Mouse (Mus musculus): ENCODE results near the gene Chm. TPM values are rescaled to one million over a fixed set of nuclear protein-coding genes. Genes with fewer than 3 reads are reported as not detected.
"Not testable (repeated sequence)": the region's sequence is repeated elsewhere in the genome, so short reads cannot be mapped to it uniquely, and the experiment has no call there.

Gene Chm
- 9.1 and 9.8 TPM in 2 replicates for polyA plus RNA-seq (2015; fragmentation: Nextera tagmentation; extraction: Ambion mirVana)

- Histone ChIP-seq H3K9me3 (replicated peaks; ENCODE audit: control insufficient read depth, low read length) (no peaks in the 10 kb centered on the region), H3K4me2 (ENCODE audit: low read depth, low read length) (peak within 1 kb of the TSS; percentile 58), H3K27me3 (ENCODE audit: control insufficient read depth, insufficient read depth, low read length) (no peaks in the 10 kb centered on the region), H3K9ac (ENCODE audit: low read length) (peak within 1 kb of the TSS; percentile 55), H3K4me1 (ENCODE audit: control insufficient read depth, insufficient read depth, low read length) (no peaks in the 10 kb centered on the region), H3K36me3 (ENCODE audit: control insufficient read depth, insufficient read depth) (no peaks in the 10 kb centered on the region), H3K4me3 (ENCODE audit: low read length) (peak within 1 kb of the TSS; percentile 57), H3K27ac (ENCODE audit: low read length) (peak within 1 kb of the TSS; percentile 33)
- ATAC-seq (replicated peaks; ENCODE audit: extremely low read depth, insufficient read depth, low FRiP score) = peak; percentile 95
- WGBS = 6% methylated on average over 21 of the region's 21 CpGs
Observed at GRCm38 (mm10) chrX:113185230-113185985, at the start of gene Chm. Gene Chm (minus strand): TSS chrX:113185517.

GRCm38 (mm10) chrX:113193901-113194300 lies 8.6 kb upstream of the Chm start:
- 39% methylated on average over 2 of the region's 2 CpGs for WGBS
- ATAC-seq (replicated peaks; ENCODE audit: extremely low read depth, insufficient read depth, low FRiP score) = no peak
- Histone ChIP-seq H3K4me2 (ENCODE audit: low read depth, low read length) (no peak overlapping the region), H3K4me1 (ENCODE audit: control insufficient read depth, insufficient read depth, low read length) (no peaks in the 10 kb centered on the region), H3K36me3 (ENCODE audit: control insufficient read depth, insufficient read depth) (no peaks in the 10 kb centered on the region), H3K27ac (ENCODE audit: low read length) (no peak overlapping the region), H3K9ac (ENCODE audit: low read length) (no peak overlapping the region), H3K27me3 (ENCODE audit: control insufficient read depth, insufficient read depth, low read length) (no peaks in the 10 kb centered on the region), H3K9me3 (replicated peaks; ENCODE audit: control insufficient read depth, low read length) (no peaks in the 10 kb centered on the region), H3K4me3 (ENCODE audit: low read length) (no peak overlapping the region)

- peak overlapping the region; percentile 33 for H3K27ac ChIP-seq (ENCODE audit: low read length)
- H3K9ac ChIP-seq (ENCODE audit: low read length) = peak overlapping the region; percentile 55
- H3K9me3 ChIP-seq (replicated peaks; ENCODE audit: control insufficient read depth, low read length) = no peaks in the 10 kb centered on the region
- H3K36me3 ChIP-seq (ENCODE audit: control insufficient read depth, insufficient read depth) = no peaks in the 10 kb centered on the region
- 9% methylated on average over 17 of the region's 17 CpGs for WGBS
- peak overlapping the region; percentile 57 for H3K4me3 ChIP-seq (ENCODE audit: low read length)
- H3K4me2 ChIP-seq (ENCODE audit: low read depth, low read length) = peak overlapping the region; percentile 58
- no peaks in the 10 kb centered on the region for H3K27me3 ChIP-seq (ENCODE audit: control insufficient read depth, insufficient read depth, low read length)
- H3K4me1 ChIP-seq (ENCODE audit: control insufficient read depth, insufficient read depth, low read length) = no peaks in the 10 kb centered on the region
- 0 out of 2 replicates have a peak, but pooled peaks have one; percentile 8 for ATAC-seq (replicated peaks; ENCODE audit: extremely low read depth, insufficient read depth, low FRiP score)
Observed at GRCm38 (mm10) chrX:113184569-113185229, 618 bp downstream of the Chm start.

GRCm38 (mm10) chrX:113180856-113181255 lies 4.5 kb downstream of the Chm start:
- H3K36me3 ChIP-seq (ENCODE audit: control insufficient read depth, insufficient read depth); H3K4me1 ChIP-seq (ENCODE audit: control insufficient read depth, insufficient read depth, low read length); H3K27me3 ChIP-seq (ENCODE audit: control insufficient read depth, insufficient read depth, low read length); H3K9ac ChIP-seq (ENCODE audit: low read length); H3K4me3 ChIP-seq (ENCODE audit: low read length); ATAC-seq (replicated peaks; ENCODE audit: extremely low read depth, insufficient read depth, low FRiP score); H3K27ac ChIP-seq (ENCODE audit: low read length); H3K4me2 ChIP-seq (ENCODE audit: low read depth, low read length); H3K9me3 ChIP-seq (replicated peaks; ENCODE audit: control insufficient read depth, low read length): not testable (repeated sequence)
- WGBS = 91% methylated on average over 4 of the region's 4 CpGs

GRCm38 (mm10) chrX:113172766-113173165 lies 12.6 kb downstream of the Chm start:
- H3K27me3 ChIP-seq (ENCODE audit: control insufficient read depth, insufficient read depth, low read length) = no peaks in the 10 kb centered on the region
- H3K36me3 ChIP-seq (ENCODE audit: control insufficient read depth, insufficient read depth) = no peaks in the 10 kb centered on the region
- 47% methylated on average over 2 of the region's 2 CpGs for WGBS
- H3K9me3 ChIP-seq (replicated peaks; ENCODE audit: control insufficient read depth, low read length) = no peaks in the 10 kb centered on the region
- H3K4me2 ChIP-seq (ENCODE audit: low read depth, low read length) = no peak overlapping the region
- no peak overlapping the region for H3K9ac ChIP-seq (ENCODE audit: low read length)
- H3K4me3 ChIP-seq (ENCODE audit: low read length) = no peak overlapping the region
- no peaks in the 10 kb centered on the region for H3K4me1 ChIP-seq (ENCODE audit: control insufficient read depth, insufficient read depth, low read length)
- no peak overlapping the region for H3K27ac ChIP-seq (ENCODE audit: low read length)
- no peak for ATAC-seq (replicated peaks; ENCODE audit: extremely low read depth, insufficient read depth, low FRiP score)

GRCm38 (mm10) chrX:113172271-113172670 lies 13.0 kb downstream of the Chm start:
- WGBS = 44% methylated on average over 1 of the region's 1 CpGs
- H3K9me3 ChIP-seq (replicated peaks; ENCODE audit: control insufficient read depth, low read length) = no peaks in the 10 kb centered on the region
- H3K4me3 ChIP-seq (ENCODE audit: low read length) = no peak overlapping the region
- no peaks in the 10 kb centered on the region for H3K4me1 ChIP-seq (ENCODE audit: control insufficient read depth, insufficient read depth, low read length)
- no peak overlapping the region for H3K4me2 ChIP-seq (ENCODE audit: low read depth, low read length)
- ATAC-seq (replicated peaks; ENCODE audit: extremely low read depth, insufficient read depth, low FRiP score) = no peak
- no peak overlapping the region for H3K27ac ChIP-seq (ENCODE audit: low read length)
- H3K27me3 ChIP-seq (ENCODE audit: control insufficient read depth, insufficient read depth, low read length) = no peaks in the 10 kb centered on the region
- no peak overlapping the region for H3K9ac ChIP-seq (ENCODE audit: low read length)
- H3K36me3 ChIP-seq (ENCODE audit: control insufficient read depth, insufficient read depth) = no peaks in the 10 kb centered on the region

- 50% methylated on average over 3 of the region's 3 CpGs for WGBS
- Histone ChIP-seq H3K4me1 (ENCODE audit: control insufficient read depth, insufficient read depth, low read length) (no peaks in the 10 kb centered on the region), H3K27me3 (ENCODE audit: control insufficient read depth, insufficient read depth, low read length) (no peaks in the 10 kb centered on the region), H3K9me3 (replicated peaks; ENCODE audit: control insufficient read depth, low read length) (no peaks in the 10 kb centered on the region), H3K9ac (ENCODE audit: low read length) (no peak overlapping the region), H3K4me2 (ENCODE audit: low read depth, low read length) (no peak overlapping the region), H3K27ac (ENCODE audit: low read length) (no peak overlapping the region), H3K4me3 (ENCODE audit: low read length) (no peak overlapping the region), H3K36me3 (ENCODE audit: control insufficient read depth, insufficient read depth) (no peaks in the 10 kb centered on the region)
- no peak for ATAC-seq (replicated peaks; ENCODE audit: extremely low read depth, insufficient read depth, low FRiP score)
Observed at GRCm38 (mm10) chrX:113160268-113160860, 25.0 kb downstream of the Chm start.

- no peak overlapping the region for H3K9ac ChIP-seq (ENCODE audit: low read length)
- ATAC-seq (replicated peaks; ENCODE audit: extremely low read depth, insufficient read depth, low FRiP score) = no peak
- no peak overlapping the region for H3K4me2 ChIP-seq (ENCODE audit: low read depth, low read length)
- H3K4me1 ChIP-seq (ENCODE audit: control insufficient read depth, insufficient read depth, low read length) = no peaks in the 10 kb centered on the region
- no peak overlapping the region for H3K27ac ChIP-seq (ENCODE audit: low read length)
- H3K4me3 ChIP-seq (ENCODE audit: low read length) = no peak overlapping the region
- no peaks in the 10 kb centered on the region for H3K9me3 ChIP-seq (replicated peaks; ENCODE audit: control insufficient read depth, low read length)
- no peaks in the 10 kb centered on the region for H3K36me3 ChIP-seq (ENCODE audit: control insufficient read depth, insufficient read depth)
- H3K27me3 ChIP-seq (ENCODE audit: control insufficient read depth, insufficient read depth, low read length) = no peaks in the 10 kb centered on the region
- 62% methylated on average over 2 of the region's 2 CpGs for WGBS
Observed at GRCm38 (mm10) chrX:113084171-113084570, 101.1 kb downstream of the Chm start.

- H3K4me1 ChIP-seq (ENCODE audit: control insufficient read depth, insufficient read depth, low read length) = no peaks in the 10 kb centered on the region
- H3K4me3 ChIP-seq (ENCODE audit: low read length) = no peak overlapping the region
- H3K9me3 ChIP-seq (replicated peaks; ENCODE audit: control insufficient read depth, low read length) = no peaks in the 10 kb centered on the region
- H3K36me3 ChIP-seq (ENCODE audit: control insufficient read depth, insufficient read depth) = no peaks in the 10 kb centered on the region
- ATAC-seq (replicated peaks; ENCODE audit: extremely low read depth, insufficient read depth, low FRiP score) = no peak
- H3K27ac ChIP-seq (ENCODE audit: low read length) = no peak overlapping the region
- no peak overlapping the region for H3K9ac ChIP-seq (ENCODE audit: low read length)
- H3K4me2 ChIP-seq (ENCODE audit: low read depth, low read length) = no peak overlapping the region
- WGBS = 88% methylated on average over 2 of the region's 2 CpGs
- no peaks in the 10 kb centered on the region for H3K27me3 ChIP-seq (ENCODE audit: control insufficient read depth, insufficient read depth, low read length)
Observed at GRCm38 (mm10) chrX:113076053-113076452, 109.3 kb downstream of the Chm start.
